Mouse (Mus musculus) embryo, embryonic 10.5 days (tissue): ENCODE measurements around the gene St3gal6.

Experiments used
- DNase-seq: peaks from one replicate; pipeline ENCODE4 v3.0.0-alpha.2; 2015; ENCODE audit warnings: low spot score

St3gal6 gene

DNA sequence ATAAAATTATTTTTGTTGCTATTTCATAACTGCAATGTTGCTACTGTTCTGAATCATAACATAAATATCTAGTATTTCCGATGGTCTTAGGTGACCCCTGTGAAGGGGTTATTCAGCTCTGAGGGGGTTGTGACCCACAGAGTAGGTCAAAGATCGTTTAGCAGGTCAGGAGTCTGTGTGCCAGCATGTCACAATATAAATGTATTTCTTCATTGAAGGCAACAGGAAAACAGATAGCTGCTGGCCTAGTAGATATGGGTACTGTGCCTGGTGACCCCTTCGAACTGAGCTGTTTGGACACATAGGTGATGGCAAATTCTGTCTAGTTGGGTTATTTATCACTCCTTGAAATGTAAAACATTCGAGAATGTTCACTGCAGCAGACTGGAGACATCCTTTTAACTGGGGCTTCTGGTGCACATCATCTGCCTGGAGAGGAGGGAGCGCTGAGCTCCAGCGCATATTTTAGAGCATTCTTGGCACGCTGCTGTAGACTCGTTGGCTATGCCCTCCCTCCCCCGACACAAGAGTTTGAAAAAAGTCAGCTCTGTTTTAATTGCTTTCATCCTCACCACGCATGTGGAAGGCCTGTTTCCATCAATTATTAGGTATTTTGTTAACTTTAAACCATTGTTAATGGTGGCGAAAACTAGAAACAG lies 102.2 kb downstream of the St3gal6 start:
- DNase-seq: no peak
